Mouse (Mus musculus): ENCODE results near the gene Tor1a. TPM values are rescaled to one million over a fixed set of nuclear protein-coding genes. Genes with fewer than 3 reads are reported as not detected.

Gene Tor1a
- 80.0 and 85.2 TPM in 2 replicates for polyA plus RNA-seq (2015; fragmentation: Nextera tagmentation; extraction: Ambion mirVana)

DNA sequence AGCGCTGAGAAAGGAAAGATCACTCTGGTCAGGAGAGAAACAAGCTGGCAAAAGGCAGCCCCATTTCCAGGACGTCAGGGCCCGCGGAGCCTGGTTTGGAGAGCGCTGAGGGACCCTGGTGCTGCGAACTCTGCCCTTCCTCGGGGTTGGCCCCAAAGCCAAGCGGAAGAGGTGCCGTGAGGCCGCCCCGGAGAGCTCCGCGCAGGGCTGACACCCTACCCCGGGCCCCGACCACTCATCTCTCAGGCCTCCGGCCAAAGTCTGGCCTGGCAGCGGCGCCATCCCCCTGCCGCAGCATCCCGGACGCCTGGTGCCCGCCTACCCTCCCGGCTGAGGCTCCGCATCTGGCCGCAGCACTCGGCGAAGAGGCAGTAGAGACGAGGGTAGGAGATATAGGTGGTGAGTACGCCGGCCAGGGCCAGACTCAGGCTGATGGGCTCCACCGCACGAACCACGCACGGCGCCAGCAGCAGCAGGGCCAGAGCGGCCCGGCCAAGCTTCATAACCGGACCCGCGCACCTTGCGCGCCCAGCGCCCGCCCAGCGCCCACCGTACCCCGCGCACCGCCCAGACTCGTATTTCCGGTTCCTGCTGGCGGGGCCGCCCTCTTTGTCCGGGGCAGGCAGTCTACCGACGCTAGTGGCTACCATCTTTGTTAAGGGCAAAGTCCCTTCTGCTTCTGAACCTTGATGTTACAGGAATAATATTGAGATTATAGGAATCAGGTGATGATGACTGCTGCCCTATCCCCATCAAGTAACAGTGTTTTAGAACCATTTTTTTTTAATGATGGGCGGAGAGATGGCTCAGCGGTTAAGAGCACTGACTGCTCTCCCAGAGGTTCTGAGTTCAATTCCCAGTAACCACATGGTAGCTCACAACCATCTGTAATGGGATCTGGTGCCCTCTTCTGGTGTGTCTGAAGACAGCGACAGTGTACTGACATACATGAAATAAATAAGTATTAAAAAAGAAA, at the start of gene Tor1a:
Tor1a (minus strand) TSS at position 582 of the 976 bp plus-strand sequence.
- 2% methylated on average over 59 of the region's 59 CpGs for WGBS
- peaks cover 45% of the 10 kb centered on the region for H3K36me3 ChIP-seq
- ATAC-seq (ENCODE audit: insufficient number of reproducible peaks, insufficient read depth, low FRiP score, low TSS enrichment, low read depth): peak; percentile 85
- peaks cover 28% of the 10 kb centered on the region for H3K4me1 ChIP-seq
- peak within 1 kb of the TSS; percentile 71; the same call in 1 of the 2 replicates for H3K27ac ChIP-seq
- peak within 1 kb of the TSS; percentile 99 for H3K4me3 ChIP-seq
- no peaks in the 10 kb centered on the region for H3K27me3 ChIP-seq
- H3K4me2 ChIP-seq: peak within 1 kb of the TSS; percentile 93
- H3K9me3 ChIP-seq: no peaks in the 10 kb centered on the region
- peak within 1 kb of the TSS; percentile 94 for H3K9ac ChIP-seq

DNA sequence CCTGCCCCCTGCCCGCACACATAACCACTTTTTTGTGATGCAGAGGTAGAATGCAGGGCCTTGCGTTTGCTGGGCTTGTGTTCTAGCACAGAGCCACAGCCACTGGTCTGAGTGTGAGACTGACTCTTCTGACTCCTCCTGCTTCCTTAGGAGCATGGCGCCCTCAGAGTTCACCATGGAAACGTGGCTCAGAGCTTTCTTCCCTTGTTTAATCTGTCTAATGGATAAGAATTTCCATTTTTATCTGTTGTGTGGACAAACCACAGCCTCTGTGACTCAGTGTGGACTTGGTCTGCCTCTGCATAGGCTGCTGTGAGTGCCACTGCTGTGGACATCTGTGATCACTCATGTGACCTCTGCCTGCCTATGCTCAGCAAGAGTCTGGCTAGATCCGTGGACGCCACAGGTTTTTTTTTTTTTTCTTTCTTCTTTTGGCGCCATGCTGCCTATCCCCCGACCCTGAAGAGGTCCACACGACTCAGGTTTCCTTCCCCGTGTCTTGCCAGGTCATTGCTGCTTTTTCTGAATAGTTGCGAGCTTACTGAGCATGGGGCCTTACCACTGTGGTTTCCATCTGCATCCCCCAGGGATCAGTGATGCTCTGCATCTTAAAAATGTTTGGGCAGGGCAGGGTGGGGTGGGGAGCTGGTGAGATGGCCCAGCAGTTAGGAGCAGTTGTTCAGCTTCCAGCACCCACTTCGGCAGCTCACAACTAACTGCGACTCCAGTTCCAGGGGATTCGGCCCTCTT, 45.8 kb upstream of the Tor1a start:
- no peak overlapping the region for H3K4me2 ChIP-seq
- 66% methylated on average over 14 of the region's 14 CpGs for WGBS
- ATAC-seq (ENCODE audit: insufficient number of reproducible peaks, insufficient read depth, low FRiP score, low TSS enrichment, low read depth): no peak
- no peak overlapping the region for H3K27ac ChIP-seq
- no peaks in the 10 kb centered on the region for H3K9me3 ChIP-seq
- peaks cover 71% of the 10 kb centered on the region for H3K36me3 ChIP-seq
- no peak overlapping the region for H3K9ac ChIP-seq
- H3K4me3 ChIP-seq: no peak overlapping the region
- H3K4me1 ChIP-seq: no peaks in the 10 kb centered on the region
- no peaks in the 10 kb centered on the region for H3K27me3 ChIP-seq

DNA sequence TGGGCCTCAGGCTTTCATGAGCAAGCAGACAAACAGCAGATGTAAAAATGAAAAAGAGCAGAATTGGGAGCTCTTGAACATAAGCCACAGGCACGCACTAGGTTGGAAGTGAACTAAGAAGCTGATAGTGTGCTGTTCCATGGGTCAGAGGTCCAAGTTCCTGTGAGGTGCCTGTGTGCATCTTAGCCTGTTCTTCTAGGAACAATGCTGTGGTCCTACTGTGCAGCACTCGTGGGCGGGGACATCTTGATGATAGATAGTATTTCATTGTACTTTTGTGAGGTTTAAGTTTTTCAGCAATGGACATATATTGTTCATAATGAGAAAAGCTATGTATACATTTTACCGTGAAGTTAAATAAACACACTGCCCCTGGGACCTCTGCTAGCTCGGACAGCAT, 39.5 kb upstream of the Tor1a start:
- no peak overlapping the region for H3K4me3 ChIP-seq
- no peaks in the 10 kb centered on the region for H3K27me3 ChIP-seq
- no peak overlapping the region for H3K27ac ChIP-seq
- no peak for ATAC-seq (ENCODE audit: insufficient number of reproducible peaks, insufficient read depth, low FRiP score, low TSS enrichment, low read depth)
- 91% methylated on average over 5 of the region's 5 CpGs for WGBS
- H3K4me2 ChIP-seq: no peak overlapping the region
- no peak overlapping the region for H3K9ac ChIP-seq
- H3K4me1 ChIP-seq: peaks cover 8% of the 10 kb centered on the region; the same call in 1 of the 2 replicates
- no peaks in the 10 kb centered on the region for H3K9me3 ChIP-seq
- peaks cover 84% of the 10 kb centered on the region for H3K36me3 ChIP-seq

DNA sequence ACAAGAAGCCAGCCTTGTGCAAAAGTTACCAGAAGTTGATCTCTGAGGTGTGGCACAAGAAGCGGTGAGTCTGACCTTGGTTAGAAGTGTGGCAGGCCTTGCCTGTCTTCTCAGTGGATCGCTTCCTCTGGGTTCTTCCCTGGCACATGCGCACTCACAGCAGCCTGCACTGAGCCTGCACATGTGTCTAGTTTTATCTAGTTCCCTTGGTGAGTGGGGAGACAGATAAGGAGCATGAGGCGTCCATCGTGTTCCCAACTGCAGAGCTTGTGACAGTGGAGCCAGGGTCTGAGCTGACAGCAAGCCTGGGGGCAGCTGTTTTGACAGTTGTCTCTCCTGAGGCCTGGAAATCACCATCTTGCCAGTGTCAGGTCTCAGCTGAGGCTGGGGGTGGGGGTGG, 38.7 kb upstream of the Tor1a start:
- no peak overlapping the region for H3K4me2 ChIP-seq
- WGBS: 79% methylated on average over 5 of the region's 5 CpGs

DNA sequence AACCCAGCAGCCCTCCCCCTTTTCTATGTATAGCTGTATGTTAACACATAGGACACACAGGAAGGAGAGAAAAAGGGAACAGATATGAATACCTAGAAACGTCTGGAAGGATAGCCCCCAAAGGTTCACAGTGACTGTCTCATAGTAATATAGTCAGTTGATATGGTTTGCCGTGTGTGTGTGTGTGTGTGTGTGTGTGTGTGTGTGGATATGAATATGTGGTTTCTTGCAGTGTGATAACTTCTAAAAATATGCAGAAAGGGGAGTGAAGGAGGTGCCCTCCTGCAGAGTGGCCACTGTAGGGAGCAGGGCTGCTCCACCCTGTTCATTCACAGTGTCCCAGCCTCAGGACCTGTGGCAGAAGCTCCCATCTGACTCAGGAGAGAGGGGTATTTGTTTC, 37.7 kb upstream of the Tor1a start:
- Histone ChIP-seq H3K9me3 (no peaks in the 10 kb centered on the region), H3K36me3 (peaks cover 76% of the 10 kb centered on the region), H3K27ac (no peak overlapping the region), H3K27me3 (no peaks in the 10 kb centered on the region), H3K4me2 (no peak overlapping the region), H3K9ac (peak overlapping the region; percentile 27; the same call in 1 of the 2 replicates), H3K4me3 (no peak overlapping the region), H3K4me1 (peaks cover 8% of the 10 kb centered on the region; the same call in 1 of the 2 replicates)
- WGBS: 69% methylated on average over 2 of the region's 2 CpGs
- no peak for ATAC-seq (ENCODE audit: insufficient number of reproducible peaks, insufficient read depth, low FRiP score, low TSS enrichment, low read depth)

More for the DNA sequence above, 38.7 kb upstream of the Tor1a start:
- Histone ChIP-seq H3K4me3 (no peak overlapping the region), H3K27ac (no peak overlapping the region), H3K27me3 (no peaks in the 10 kb centered on the region), H3K4me1 (peaks cover 8% of the 10 kb centered on the region; the same call in 1 of the 2 replicates), H3K36me3 (peaks cover 85% of the 10 kb centered on the region), H3K9ac (peak overlapping the region; percentile 16; the same call in 1 of the 2 replicates), H3K9me3 (no peaks in the 10 kb centered on the region)
- no peak for ATAC-seq (ENCODE audit: insufficient number of reproducible peaks, insufficient read depth, low FRiP score, low TSS enrichment, low read depth)

DNA sequence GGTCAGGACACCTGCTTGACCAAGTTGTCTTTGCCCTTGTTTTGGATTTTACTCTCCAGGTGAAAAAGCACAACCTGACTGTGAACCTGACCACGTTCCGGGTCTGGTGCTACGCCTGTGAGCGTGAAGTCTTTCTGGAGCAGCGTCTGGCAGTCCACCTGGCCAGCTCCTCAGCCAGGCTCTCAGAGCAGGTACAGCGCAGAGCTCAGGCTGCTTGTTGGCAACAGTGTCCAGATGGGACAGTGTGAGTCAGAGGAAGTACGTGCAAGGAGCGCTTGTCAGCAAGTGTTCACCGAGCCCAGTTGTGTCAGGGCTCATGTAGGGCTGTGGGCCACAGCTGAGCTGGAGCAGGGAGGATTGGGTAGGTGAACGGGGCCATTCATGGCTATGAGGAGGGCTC, 35.1 kb upstream of the Tor1a start:
- H3K9ac ChIP-seq: 0 out of 2 replicates have a peak overlapping the region, but pooled peaks have one; percentile 32
- no peaks in the 10 kb centered on the region for H3K27me3 ChIP-seq
- no peak overlapping the region for H3K4me3 ChIP-seq
- 93% methylated on average over 10 of the region's 10 CpGs for WGBS
- H3K9me3 ChIP-seq: no peaks in the 10 kb centered on the region
- H3K36me3 ChIP-seq: peaks cover 62% of the 10 kb centered on the region
- H3K4me1 ChIP-seq: peaks cover 8% of the 10 kb centered on the region; the same call in 1 of the 2 replicates
- no peak overlapping the region for H3K27ac ChIP-seq
- no peak overlapping the region for H3K4me2 ChIP-seq
- no peak for ATAC-seq (ENCODE audit: insufficient number of reproducible peaks, insufficient read depth, low FRiP score, low TSS enrichment, low read depth)

DNA sequence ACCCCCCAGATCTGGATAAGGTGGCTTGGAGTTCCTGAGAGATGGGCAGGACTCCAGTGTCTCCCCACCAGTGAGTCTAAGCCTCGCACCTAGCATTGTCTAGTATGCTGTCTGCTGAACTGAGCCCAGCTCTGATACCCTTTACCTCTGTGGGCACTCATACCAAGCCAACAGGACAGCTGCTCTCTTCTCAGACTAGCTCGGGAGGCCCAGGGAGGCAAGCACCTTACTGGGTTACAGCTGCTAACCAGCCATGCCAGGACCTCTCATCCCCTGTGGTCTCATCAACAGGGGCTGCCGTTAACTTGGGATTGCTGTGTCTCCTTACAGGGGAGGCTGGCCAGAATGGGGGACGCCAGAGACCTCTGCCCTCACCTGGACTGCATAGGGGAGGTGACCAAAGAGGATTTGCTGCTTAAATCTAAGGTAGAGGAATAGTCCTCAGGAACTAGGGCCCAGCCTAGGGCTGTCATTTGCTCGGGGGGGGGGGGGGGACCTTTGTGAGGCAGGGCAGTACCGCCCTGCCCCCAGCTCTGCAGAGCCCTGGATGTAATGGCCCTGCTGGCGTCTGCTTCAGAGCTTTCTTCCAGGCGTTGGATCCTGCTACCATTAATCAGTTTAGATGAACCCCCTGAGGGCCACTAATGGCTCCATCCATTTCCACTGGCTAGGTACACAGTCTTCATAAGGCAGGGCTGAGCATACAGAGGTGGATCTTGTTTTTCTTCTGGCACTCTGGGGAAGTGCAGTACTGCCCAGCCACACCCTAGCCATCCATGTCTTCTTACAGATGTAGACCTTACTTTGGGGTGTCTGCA, 30.9 kb upstream of the Tor1a start:
- Histone ChIP-seq H3K9me3 (no peaks in the 10 kb centered on the region), H3K4me3 (no peak overlapping the region), H3K4me1 (peaks cover 5% of the 10 kb centered on the region; the same call in 1 of the 2 replicates), H3K9ac (no peak overlapping the region), H3K27me3 (no peaks in the 10 kb centered on the region), H3K36me3 (peaks cover 32% of the 10 kb centered on the region), H3K4me2 (no peak overlapping the region), H3K27ac (no peak overlapping the region)
- no peak; the same call in 1 of the 2 replicates for ATAC-seq (ENCODE audit: insufficient number of reproducible peaks, insufficient read depth, low FRiP score, low TSS enrichment, low read depth)
- 63% methylated on average over 8 of the region's 8 CpGs for WGBS

DNA sequence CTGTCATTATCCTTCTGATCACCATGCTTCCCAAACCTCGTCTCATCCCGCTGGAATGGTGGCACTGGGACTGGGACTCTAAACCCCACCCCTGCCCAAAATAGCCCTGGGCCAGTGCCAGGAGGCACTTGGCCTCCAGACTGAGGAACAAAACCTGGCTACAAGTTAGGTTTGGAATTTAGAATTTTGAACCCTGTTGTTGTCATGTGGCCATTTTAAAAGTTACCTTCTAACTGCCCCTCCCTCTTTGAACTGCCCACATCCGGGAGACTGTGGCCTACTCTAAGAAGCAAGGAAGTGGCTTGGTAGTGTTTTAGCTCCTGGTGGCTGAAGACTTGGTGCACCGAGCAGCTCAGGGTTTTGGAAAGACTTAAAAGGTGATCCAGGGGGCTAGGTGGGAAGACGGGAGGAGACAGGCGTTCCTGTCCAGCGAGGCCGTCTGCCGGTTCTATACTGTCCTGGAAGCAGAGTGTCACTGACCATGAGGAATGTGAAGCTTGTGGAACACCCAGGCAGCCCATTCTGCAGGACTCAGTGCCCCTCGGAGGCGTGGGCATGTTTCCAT, 27.8 kb upstream of the Tor1a start:
- H3K9me3 ChIP-seq: no peaks in the 10 kb centered on the region
- H3K9ac ChIP-seq: no peak overlapping the region
- 75% methylated on average over 11 of the region's 11 CpGs for WGBS
- no peak overlapping the region for H3K4me3 ChIP-seq
- H3K27ac ChIP-seq: no peak overlapping the region
- H3K27me3 ChIP-seq: no peaks in the 10 kb centered on the region
- H3K4me1 ChIP-seq: peaks cover 5% of the 10 kb centered on the region; the same call in 1 of the 2 replicates
- no peak overlapping the region for H3K4me2 ChIP-seq
- ATAC-seq (ENCODE audit: insufficient number of reproducible peaks, insufficient read depth, low FRiP score, low TSS enrichment, low read depth): no peak
- H3K36me3 ChIP-seq: peaks cover 10% of the 10 kb centered on the region

DNA sequence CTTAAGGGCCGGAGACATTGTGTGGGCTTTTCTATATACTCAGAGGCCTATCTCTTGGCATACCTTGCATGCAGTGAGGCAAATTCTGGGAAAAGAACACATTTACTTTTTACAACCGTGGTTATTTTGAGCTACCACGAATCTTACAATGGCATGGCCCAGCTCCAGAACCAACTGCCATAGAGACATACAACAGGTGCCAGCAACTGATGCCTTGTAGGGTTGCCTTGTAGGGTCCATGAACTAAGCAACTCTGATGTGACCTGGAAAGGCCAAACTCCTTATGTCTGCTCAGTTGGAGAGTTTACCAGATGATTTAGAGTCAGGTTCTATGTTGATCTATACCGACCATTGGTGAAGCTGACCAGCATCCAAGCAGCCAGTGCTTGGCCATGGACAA, 27.1 kb upstream of the Tor1a start:
- Histone ChIP-seq H3K27me3 (no peaks in the 10 kb centered on the region), H3K4me2 (no peak overlapping the region), H3K4me3 (no peak overlapping the region), H3K36me3 (peaks cover 6% of the 10 kb centered on the region), H3K4me1 (peaks cover 5% of the 10 kb centered on the region; the same call in 1 of the 2 replicates), H3K27ac (no peak overlapping the region), H3K9ac (no peak overlapping the region), H3K9me3 (no peaks in the 10 kb centered on the region)
- no peak for ATAC-seq (ENCODE audit: insufficient number of reproducible peaks, insufficient read depth, low FRiP score, low TSS enrichment, low read depth)
- whole genome bisulfite sequencing: 91% methylated on average over 4 of the region's 4 CpGs

DNA sequence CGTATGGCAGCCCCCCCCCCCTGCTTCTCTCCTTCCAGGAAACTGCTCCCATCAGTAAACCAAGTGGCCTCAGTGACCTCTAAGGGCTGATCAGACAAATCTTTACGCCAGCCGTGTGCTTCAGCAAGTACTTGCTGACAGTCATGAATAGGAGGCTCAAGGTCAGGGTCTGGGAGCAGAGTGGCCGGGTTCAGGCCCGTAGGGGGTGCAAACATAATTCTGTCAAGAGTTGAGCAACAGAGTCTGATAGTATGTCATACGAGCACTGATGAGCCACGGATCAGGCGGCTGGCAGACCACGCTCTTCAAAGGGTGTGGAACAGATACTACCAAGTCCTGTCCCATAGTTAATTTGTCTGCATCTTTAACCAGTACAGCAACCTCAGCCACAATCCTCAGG, 22.5 kb upstream of the Tor1a start:
- no peak overlapping the region for H3K4me2 ChIP-seq
- 0 out of 2 replicates have a peak, but pooled peaks cover 5% of the 10 kb centered on the region for H3K36me3 ChIP-seq
- H3K27ac ChIP-seq: no peak overlapping the region
- no peak overlapping the region for H3K9ac ChIP-seq
- ATAC-seq (ENCODE audit: insufficient number of reproducible peaks, insufficient read depth, low FRiP score, low TSS enrichment, low read depth): no peak
- peaks cover 3% of the 10 kb centered on the region; the same call in 1 of the 2 replicates for H3K4me1 ChIP-seq
- no peaks in the 10 kb centered on the region for H3K27me3 ChIP-seq
- H3K4me3 ChIP-seq: no peak overlapping the region
- WGBS: 87% methylated on average over 9 of the region's 9 CpGs
- no peaks in the 10 kb centered on the region for H3K9me3 ChIP-seq
